Mouse (Mus musculus) intestine, postnatal 0 days (tissue): ENCODE measurements around the gene Polk. TPM values are rescaled to one million over a fixed set of nuclear protein-coding genes. Genes with fewer than 3 reads are reported as not detected.

ENCODE experiments used
- ATAC-seq: fragments of 200-750 bp; cut with Nextera tagmentation; 2 replicates; pipeline ENCODE4 v1.8.0; 2017; ENCODE audit warnings: mild to moderate bottlenecking, moderate TSS enrichment, moderate library complexity
- H3K27ac ChIP-seq: fragments of 300-500 bp; sonication (generic); 2 replicates; pipeline ENCODE4 v1.5.1; 2014; ENCODE audit warnings: mild to moderate bottlenecking, low read depth, low read length, moderate library complexity
- H3K27me3 ChIP-seq: fragments of 300-500 bp; sonication (generic); replicated peaks from 2 replicates; pipeline ENCODE4 v1.6.1; 2014; ENCODE audit warnings: low read length, mixed read lengths; ENCODE audit not compliant: control insufficient read depth, insufficient read depth
- H3K36me3 ChIP-seq: fragments of 300-500 bp; sonication (generic); 2 replicates; pipeline ENCODE4 v1.6.1; 2014; ENCODE audit warnings: mild to moderate bottlenecking, moderate library complexity; ENCODE audit not compliant: control insufficient read depth, insufficient read depth
- H3K4me1 ChIP-seq: fragments of 300-500 bp; sonication (generic); replicated peaks from 2 replicates; pipeline ENCODE4 v1.6.1; 2014; ENCODE audit warnings: antibody characterized with exemption, low read length, mixed read lengths; ENCODE audit not compliant: control insufficient read depth, insufficient read depth
- H3K4me2 ChIP-seq: fragments of 300-500 bp; sonication (generic); replicated peaks from 2 replicates; pipeline ENCODE4 v1.6.1; 2014; ENCODE audit warnings: low read depth, mild to moderate bottlenecking, moderate library complexity
- H3K4me3 ChIP-seq: fragments of 300-500 bp; sonication (generic); 2 replicates; pipeline ENCODE4 v1.5.1; 2014; ENCODE audit warnings: low read depth, low read length
- H3K9ac ChIP-seq: fragments of 300-500 bp; sonication (generic); 2 replicates; pipeline ENCODE4 v1.6.1; 2014; ENCODE audit warnings: mild to moderate bottlenecking, low read depth, low read length
- H3K9me3 ChIP-seq: fragments of 300-500 bp; sonication (generic); 2 replicates; pipeline ENCODE4 v1.6.1; 2016; ENCODE audit warnings: mixed run types; ENCODE audit not compliant: control insufficient read depth
- CTCF ChIP-seq: sonication (generic); IDR thresholded peaks from 2 replicates; pipeline ENCODE4 v1.5.1; 2016; ENCODE audit warnings: low read depth, mild to moderate bottlenecking, control low read depth, antibody characterized with exemption, moderate library complexity
- WGBS: fragments of 180-500 bp; shearing (Covaris S2); extraction: QIAGEN DNeasy Blood & Tissue Kit; methylation state at CpG from one replicate; pipeline ENCODE4 v1.1.7; 2014; 5-methylcytosine and 5-hydroxymethylcytosine counted together
- polyA plus RNA-seq: library from polyadenylated mRNA; unstranded; fragments of >200 nt; fragmentation: Nextera tagmentation; extraction: Ambion mirVana; gene quantifications from 2 replicates; pipeline ENCODE4 v1.2.1, GENCODE M21; 2015

Gene Polk
- polyA plus RNA-seq, 1 experiment from 2014 or later, result 2.1 TPM

DNA sequence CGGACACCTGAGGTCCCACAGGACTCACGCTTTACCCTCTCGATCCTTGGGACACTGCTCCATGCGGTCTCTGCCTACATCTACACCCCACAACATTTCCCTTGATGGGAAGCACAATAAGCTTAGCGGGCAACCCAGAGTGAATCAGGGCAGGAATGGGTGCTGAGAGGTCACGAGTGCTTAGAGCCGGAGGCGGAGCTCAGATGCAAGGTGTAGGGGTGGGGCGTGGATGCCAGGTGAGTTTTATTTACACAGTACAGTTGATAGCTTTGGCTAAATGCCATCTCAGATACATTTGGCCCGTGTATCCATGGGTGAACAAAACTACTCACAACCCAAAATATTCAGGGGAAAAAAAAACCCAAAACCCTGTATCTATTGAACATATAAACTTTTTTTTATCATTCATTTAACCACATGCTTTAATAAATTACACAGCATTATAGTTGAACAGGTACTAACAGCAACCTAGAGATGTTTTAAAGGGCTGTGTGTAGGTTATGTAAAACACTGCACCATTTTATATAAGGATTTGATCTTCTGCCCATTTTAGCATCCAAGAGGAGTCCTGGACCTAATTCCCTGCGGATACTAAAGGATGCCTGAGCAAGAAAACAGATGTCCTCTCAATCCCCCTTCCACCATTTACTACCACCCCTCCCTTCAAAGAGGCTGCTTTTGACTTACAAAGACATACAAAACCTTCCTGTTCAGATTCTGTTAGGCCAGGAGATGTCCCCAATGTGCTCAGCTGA lies 90.8 kb downstream of the Polk start:
- peak; percentile 58; the same call in 1 of the 2 replicates for ATAC-seq
- H3K36me3 ChIP-seq, result no peaks in the 10 kb centered on the region
- H3K9ac ChIP-seq, result no peak overlapping the region
- H3K4me1 ChIP-seq, result no peaks in the 10 kb centered on the region
- TF ChIP-seq CTCF, result no peak
- H3K9me3 ChIP-seq, result no peaks in the 10 kb centered on the region
- no peak overlapping the region for H3K27ac ChIP-seq
- 70% methylated on average over 11 of the region's 11 CpGs for WGBS
- H3K27me3 ChIP-seq, result no peaks in the 10 kb centered on the region
- no peak overlapping the region for H3K4me2 ChIP-seq
- no peak overlapping the region for H3K4me3 ChIP-seq

DNA sequence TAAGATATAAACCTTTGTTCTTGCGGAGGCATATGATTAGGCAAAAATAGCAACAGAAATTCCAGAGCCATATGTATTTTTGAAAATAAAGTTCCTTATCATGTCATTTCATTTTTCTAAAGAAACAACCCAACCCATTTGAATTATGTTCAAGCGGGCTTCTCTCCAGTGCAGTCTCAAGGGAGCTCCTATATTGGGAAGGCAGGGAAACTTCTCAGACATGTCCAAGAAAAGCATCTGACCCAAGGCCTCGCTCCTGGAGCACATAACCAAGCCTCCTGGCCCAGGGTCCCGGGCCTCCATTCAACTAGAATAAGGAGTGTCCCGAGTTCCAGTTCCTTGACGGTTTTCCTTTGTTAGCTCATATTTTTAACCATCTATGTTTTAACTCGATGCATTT lies 91.5 kb downstream of the Polk start:
- no peaks in the 10 kb centered on the region for H3K9me3 ChIP-seq
- 76% methylated on average over 7 of the region's 7 CpGs for WGBS
- no peaks in the 10 kb centered on the region for H3K27me3 ChIP-seq
- no peak overlapping the region for H3K4me3 ChIP-seq
- no peak for ATAC-seq
- no peak for TF ChIP-seq CTCF
- no peaks in the 10 kb centered on the region for H3K36me3 ChIP-seq
- H3K4me1 ChIP-seq, result no peaks in the 10 kb centered on the region
- H3K9ac ChIP-seq, result no peak overlapping the region
- H3K27ac ChIP-seq, result no peak overlapping the region
- H3K4me2 ChIP-seq, result no peak overlapping the region

DNA sequence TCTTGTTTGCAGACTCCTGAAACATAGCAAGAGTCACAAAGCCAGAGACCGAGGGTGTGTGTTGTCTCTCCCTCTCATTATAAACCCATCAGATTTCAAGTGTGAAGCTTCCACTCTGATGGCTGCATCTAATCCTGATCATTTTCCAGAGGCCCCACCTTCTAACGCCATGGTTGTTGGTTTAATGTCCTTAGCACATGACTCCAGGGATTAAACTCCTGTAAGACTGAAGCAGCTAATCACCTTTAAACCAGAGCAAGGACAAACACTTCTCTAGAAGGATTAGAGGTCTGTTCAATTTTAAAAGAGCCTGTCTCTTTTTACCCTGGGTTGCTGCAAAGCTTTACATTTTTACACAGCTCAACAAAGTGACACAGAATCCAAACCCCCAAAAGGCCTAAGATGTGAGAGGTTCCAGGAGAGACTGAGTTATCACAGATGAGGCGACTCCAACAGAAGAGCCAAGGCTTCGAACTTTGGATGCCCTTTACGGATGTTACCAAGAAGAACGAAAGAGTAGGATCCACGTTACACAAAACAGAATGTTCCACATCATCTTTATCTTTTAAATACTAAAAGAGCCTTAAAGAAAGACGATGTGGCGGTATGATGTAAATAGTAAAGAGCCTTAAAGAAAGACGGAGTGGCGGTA lies 92.0 kb downstream of the Polk start:
- Histone ChIP-seq H3K9me3 (no peaks in the 10 kb centered on the region), H3K4me1 (no peaks in the 10 kb centered on the region), H3K36me3 (no peaks in the 10 kb centered on the region), H3K9ac (no peak overlapping the region), H3K4me3 (no peak overlapping the region), H3K27me3 (no peaks in the 10 kb centered on the region), H3K4me2 (no peak overlapping the region), H3K27ac (no peak overlapping the region)
- ATAC-seq, result no peak
- 74% methylated on average over 11 of the region's 11 CpGs for WGBS
- TF ChIP-seq CTCF, result no peak

GRCm38 (mm10) chr13:96440436-96440835 lies 101.9 kb downstream of the Polk start:
- WGBS, result 92% methylated on average over 4 of the region's 4 CpGs
- TF ChIP-seq CTCF, result no peak

GRCm38 (mm10) chr13:96436921-96437320 lies 105.5 kb downstream of the Polk start:
- WGBS, result 80% methylated on average over 1 of the region's 1 CpGs
- H3K9me3 ChIP-seq, result no peaks in the 10 kb centered on the region
- H3K4me2 ChIP-seq, result no peak overlapping the region
- H3K27ac ChIP-seq, result no peak overlapping the region
- no peak overlapping the region for H3K9ac ChIP-seq
- TF ChIP-seq CTCF, result no peak
- no peaks in the 10 kb centered on the region for H3K36me3 ChIP-seq
- no peaks in the 10 kb centered on the region for H3K27me3 ChIP-seq
- no peak for ATAC-seq
- no peak overlapping the region for H3K4me3 ChIP-seq
- peaks cover 18% of the 10 kb centered on the region for H3K4me1 ChIP-seq

More at GRCm38 (mm10) chr13:96440436-96440835, 101.9 kb downstream of the Polk start:
- no peaks in the 10 kb centered on the region for H3K36me3 ChIP-seq
- H3K4me1 ChIP-seq, result no peaks in the 10 kb centered on the region
- H3K4me2 ChIP-seq, result no peak overlapping the region
- no peaks in the 10 kb centered on the region for H3K9me3 ChIP-seq
- no peak for ATAC-seq
- H3K27me3 ChIP-seq, result no peaks in the 10 kb centered on the region
- H3K27ac ChIP-seq, result no peak overlapping the region
- no peak overlapping the region for H3K4me3 ChIP-seq
- H3K9ac ChIP-seq, result no peak overlapping the region

GRCm38 (mm10) chr13:96435793-96436192 lies 106.6 kb downstream of the Polk start:
- H3K27ac ChIP-seq, result no peak overlapping the region
- peaks cover 18% of the 10 kb centered on the region for H3K4me1 ChIP-seq
- TF ChIP-seq CTCF, result no peak
- ATAC-seq, result no peak
- H3K4me2 ChIP-seq, result no peak overlapping the region
- no peak overlapping the region for H3K9ac ChIP-seq
- no peaks in the 10 kb centered on the region for H3K27me3 ChIP-seq
- no peak overlapping the region for H3K4me3 ChIP-seq
- no peaks in the 10 kb centered on the region for H3K9me3 ChIP-seq
- H3K36me3 ChIP-seq, result no peaks in the 10 kb centered on the region
- WGBS, result 58% methylated on average over 12 of the region's 13 CpGs
